Comparison of ENCODE assay signal across 9 mouse cellular contexts in genomic region chr4:117493161-117493568, GRCm38 (mm10). TPM values are rescaled to one million over a fixed set of nuclear protein-coding genes. Genes with fewer than 3 reads are reported as not detected.
A peak's percentile ranks its signal among the peaks of the same experiment; 100 is the strongest.
DNase-seq lines count a peak whose midpoint lies in the region; ATAC-seq lines count a peak whose summit lies in the region.
"Had no signal": no experiment of that assay in that cellular context is flagged by ENCODE, and none has a peak within 500 bp of the region (broad histone marks: within the 10 kb centered on the region; RNA-seq: fewer than 3 reads in every experiment).

No protein-coding gene starts in this region.

- H3K4me1 ChIP-seq in lung, embryonic 15.5 days = peaks cover 30% of the 10 kb centered on the region
- H3K4me1 ChIP-seq in heart, embryonic 12.5 days (replicated peaks) = peaks cover 21% of the 10 kb centered on the region; the same call in 1 of the 2 replicates
- H3K4me1 ChIP-seq in midbrain, embryonic 16.5 days (ENCODE audit: control insufficient read depth, insufficient read depth, low read length) = peaks cover 28% of the 10 kb centered on the region

- peak; percentile 18 for DNase-seq in CD4-positive, CD25-positive, alpha-beta regulatory T cell, adult 2 months (ENCODE audit: low read depth, low spot score)
- DNase-seq in lung, postnatal 14 days = no peak
- peak; percentile 30 for DNase-seq in kidney, postnatal 10 days
- DNase-seq in T-cell, adult 2 months (ENCODE audit: low spot score) = no peak

- peak overlapping the region; percentile 43; the same call in 1 of the 2 replicates for H3K4me3 ChIP-seq in lung, embryonic 15.5 days
- H3K4me3 ChIP-seq in heart, embryonic 12.5 days = peak overlapping the region; percentile 11
- peak overlapping the region; percentile 42 for H3K4me3 ChIP-seq in midbrain, embryonic 16.5 days (ENCODE audit: low read depth, low read length)

- H3K36me3 ChIP-seq in lung, embryonic 15.5 days = no peaks in the 10 kb centered on the region
- no peaks in the 10 kb centered on the region for H3K36me3 ChIP-seq in heart, embryonic 12.5 days
- no peaks in the 10 kb centered on the region for H3K36me3 ChIP-seq in midbrain, embryonic 16.5 days (ENCODE audit: control insufficient read depth, insufficient read depth, low read length)

- WGBS in lung, embryonic 15.5 days = 3% methylated on average over 17 of the region's 17 CpGs
- 5% methylated on average over 17 of the region's 17 CpGs for WGBS in heart, embryonic 12.5 days
- WGBS in midbrain, embryonic 16.5 days = 4% methylated on average over 17 of the region's 17 CpGs

- H3K9ac ChIP-seq in lung, embryonic 15.5 days = no peak overlapping the region
- H3K9ac ChIP-seq in heart, embryonic 12.5 days = no peak overlapping the region
- peak overlapping the region; percentile 51; the same call in 1 of the 2 replicates for H3K9ac ChIP-seq in midbrain, embryonic 16.5 days (ENCODE audit: low read depth, low read length)

- H3K27me3 ChIP-seq in lung, embryonic 15.5 days = peaks cover 92% of the 10 kb centered on the region
- peaks cover 44% of the 10 kb centered on the region for H3K27me3 ChIP-seq in heart, embryonic 12.5 days (replicated peaks)
- peaks cover 36% of the 10 kb centered on the region for H3K27me3 ChIP-seq in midbrain, embryonic 16.5 days (ENCODE audit: control insufficient read depth, insufficient read depth, low read depth, low read length)

- H3K27ac ChIP-seq in lung, embryonic 15.5 days = no peak overlapping the region
- H3K27ac ChIP-seq in heart, embryonic 12.5 days (ENCODE audit: poor library complexity, severe bottlenecking) = no peak overlapping the region
- peak overlapping the region; percentile 82 for H3K27ac ChIP-seq in midbrain, embryonic 16.5 days (ENCODE audit: low read length)
- H3K27ac ChIP-seq: macrophage had no signal

- no peaks in the 10 kb centered on the region for H3K9me3 ChIP-seq in lung, embryonic 15.5 days
- no peaks in the 10 kb centered on the region for H3K9me3 ChIP-seq in heart, embryonic 12.5 days (replicated peaks)
- no peaks in the 10 kb centered on the region for H3K9me3 ChIP-seq in midbrain, embryonic 16.5 days (replicated peaks; ENCODE audit: control insufficient read depth, low read length, poor library complexity, severe bottlenecking)

- ATAC-seq in CD4-positive, CD25-positive, alpha-beta regulatory T cell, adult 4 months = no peak
- no peak for ATAC-seq in lung, embryonic 15.5 days (ENCODE audit: borderline replicate concordance, extremely low read depth, low FRiP score, low TSS enrichment)
- ATAC-seq in heart, embryonic 12.5 days (ENCODE audit: insufficient number of reproducible peaks, low FRiP score) = no peak
- no peak for ATAC-seq in midbrain, embryonic 16.5 days

- peak overlapping the region; percentile 84 for H3K4me2 ChIP-seq in lung, embryonic 15.5 days
- peak overlapping the region; percentile 45 for H3K4me2 ChIP-seq in heart, embryonic 12.5 days
- H3K4me2 ChIP-seq in midbrain, embryonic 16.5 days (ENCODE audit: low read length) = peak overlapping the region; percentile 33

RNA-seq across cellular contexts. Expression of gene Rnf220, which starts 3.7 kb away (rescaled TPM):
- polyA plus RNA-seq in CD4-positive, CD25-positive, alpha-beta regulatory T cell, adult 4 months (2017; shearing (Covaris generic)) = 10 to 100 TPM; 15.8 to 18.6 TPM
- polyA plus RNA-seq in lung, embryonic 15.5 days (2015; fragmentation: Nextera tagmentation; extraction: Ambion mirVana) = 70.1 and 73.3 TPM in 2 replicates
- 55.8 and 56.8 TPM in 2 replicates for polyA plus RNA-seq in heart, embryonic 12.5 days (2016; fragmentation: Nextera tagmentation; extraction: Ambion mirVana)
- 137 and 150 TPM in 2 replicates for polyA plus RNA-seq in midbrain, embryonic 16.5 days (2015; fragmentation: Nextera tagmentation; extraction: Ambion mirVana)

RNA-seq across cellular contexts. Expression of gene Eri3, which starts 57.0 kb away (rescaled TPM):
- 10 to 100 TPM; 50.0 to 61.7 TPM for polyA plus RNA-seq in CD4-positive, CD25-positive, alpha-beta regulatory T cell, adult 4 months (2017; shearing (Covaris generic))
- polyA plus RNA-seq in lung, embryonic 15.5 days (2015; fragmentation: Nextera tagmentation; extraction: Ambion mirVana) = 156 and 157 TPM in 2 replicates
- polyA plus RNA-seq in heart, embryonic 12.5 days (2016; fragmentation: Nextera tagmentation; extraction: Ambion mirVana) = 116 and 119 TPM in 2 replicates
- polyA plus RNA-seq in midbrain, embryonic 16.5 days (2015; fragmentation: Nextera tagmentation; extraction: Ambion mirVana) = 256 and 282 TPM in 2 replicates

Comparison
In these comparisons a context has a peak if more than half of its experiments do, and no peak if none do; other contexts are left out.
1. DNase-seq: peak in CD4-positive, CD25-positive, alpha-beta regulatory T cell, adult 2 months (single experiment) and kidney, postnatal 10 days (single experiment); none in lung, postnatal 14 days (single experiment) and T-cell, adult 2 months (single experiment).
2. H3K4me2 ChIP-seq: peak in every context shown above with its lines; median percentile 84 in lung, embryonic 15.5 days; 45 in heart, embryonic 12.5 days; 33 in midbrain, embryonic 16.5 days.
3. Peak in every context shown above with its lines, with median percentiles within 50 percentile points of each other: H3K4me3 ChIP-seq.